8 mouse cellular contexts compared by ENCODE assay signal in genomic region chr4:43492821-43493185, GRCm38 (mm10). TPM values are rescaled to one million over a fixed set of nuclear protein-coding genes. Genes with fewer than 3 reads are reported as not detected.
DNase-seq lines count a peak whose midpoint lies in the region; ATAC-seq lines count a peak whose summit lies in the region.

Ccdc107 (plus strand) TSS chr4:43492900.

- H3K36me3 ChIP-seq in heart, embryonic 13.5 days, result peaks cover 24% of the 10 kb centered on the region
- peaks cover 31% of the 10 kb centered on the region for H3K36me3 ChIP-seq in liver, embryonic 12.5 days
- peaks cover 8% of the 10 kb centered on the region; the same call in 1 of the 2 replicates for H3K36me3 ChIP-seq in stomach, embryonic 15.5 days

- H3K9me3 ChIP-seq in heart, embryonic 13.5 days, result no peaks in the 10 kb centered on the region; the same call in 1 of the 2 replicates
- no peaks in the 10 kb centered on the region for H3K9me3 ChIP-seq in liver, embryonic 12.5 days (replicated peaks)
- H3K9me3 ChIP-seq in stomach, embryonic 15.5 days, result no peaks in the 10 kb centered on the region

- peak within 1 kb of the TSS; percentile 78 for H3K4me2 ChIP-seq in heart, embryonic 13.5 days
- H3K4me2 ChIP-seq in liver, embryonic 12.5 days, result peak within 1 kb of the TSS; percentile 88
- peak within 1 kb of the TSS; percentile 77 for H3K4me2 ChIP-seq in stomach, embryonic 15.5 days

- no peaks in the 10 kb centered on the region for H3K4me1 ChIP-seq in brown adipose tissue, adult 24 weeks (ENCODE audit: control insufficient read depth, insufficient read depth, insufficient read length, low read length)
- H3K4me1 ChIP-seq in heart, embryonic 13.5 days, result peaks cover 40% of the 10 kb centered on the region
- H3K4me1 ChIP-seq in liver, embryonic 12.5 days, result peaks cover 63% of the 10 kb centered on the region
- H3K4me1 ChIP-seq in stomach, embryonic 15.5 days, result peaks cover 17% of the 10 kb centered on the region

- DNase-seq in CD4-positive, CD25-positive, alpha-beta regulatory T cell, adult 2 months (ENCODE audit: low read depth, low spot score), result peak; percentile 98
- peak; percentile 84 for DNase-seq in fat pad, adult 2 months (ENCODE audit: extremely low read depth, low read depth, low spot score)
- peak; percentile 95 for DNase-seq in kidney, postnatal 10 days
- DNase-seq in natural killer cell, adult 2 months (ENCODE audit: low spot score in 2 of 2), result peak; percentile 94 to 96

- peak within 1 kb of the TSS; percentile 93 for H3K9ac ChIP-seq in heart, embryonic 13.5 days
- H3K9ac ChIP-seq in liver, embryonic 12.5 days, result peak within 1 kb of the TSS; percentile 90
- H3K9ac ChIP-seq in stomach, embryonic 15.5 days, result peak within 1 kb of the TSS; percentile 63

- H3K27me3 ChIP-seq in heart, embryonic 13.5 days (replicated peaks), result no peaks in the 10 kb centered on the region
- no peaks in the 10 kb centered on the region for H3K27me3 ChIP-seq in liver, embryonic 12.5 days (replicated peaks)
- no peaks in the 10 kb centered on the region for H3K27me3 ChIP-seq in stomach, embryonic 15.5 days (replicated peaks)

- H3K27ac ChIP-seq in brown adipose tissue, adult 24 weeks (replicated peaks; ENCODE audit: low read depth, low read length), result 0 out of 2 replicates have a peak within 1 kb of the TSS, but pooled peaks have one; percentile 22
- peak within 1 kb of the TSS; percentile 94 for H3K27ac ChIP-seq in heart, embryonic 13.5 days (replicated peaks)
- peak within 1 kb of the TSS; percentile 89 for H3K27ac ChIP-seq in liver, embryonic 12.5 days
- H3K27ac ChIP-seq in stomach, embryonic 15.5 days, result peak within 1 kb of the TSS; percentile 92

- peak; percentile 93 for ATAC-seq in heart, embryonic 13.5 days (ENCODE audit: extremely low read depth, insufficient number of reproducible peaks, low FRiP score, low TSS enrichment)
- peak; percentile 98 for ATAC-seq in liver, embryonic 12.5 days
- ATAC-seq in stomach, embryonic 15.5 days (ENCODE audit: insufficient read depth, low FRiP score, low read depth), result peak; percentile 98

- WGBS in heart, embryonic 13.5 days, result under 1% methylated on average over 25 of the region's 25 CpGs
- WGBS in liver, embryonic 12.5 days (ENCODE audit: insufficient replicate concordance), result under 1% methylated on average over 25 of the region's 25 CpGs
- under 1% methylated on average over 25 of the region's 25 CpGs for WGBS in stomach, embryonic 15.5 days

- H3K4me3 ChIP-seq in brown adipose tissue, adult 24 weeks (ENCODE audit: insufficient read depth, low read depth, low read length), result peak within 1 kb of the TSS; percentile 95
- H3K4me3 ChIP-seq in heart, embryonic 13.5 days, result peak within 1 kb of the TSS; percentile 86
- peak within 1 kb of the TSS; percentile 88 for H3K4me3 ChIP-seq in liver, embryonic 12.5 days
- H3K4me3 ChIP-seq in stomach, embryonic 15.5 days (replicated peaks), result peak within 1 kb of the TSS; percentile 81

RNA-seq across cellular contexts. Expression of gene Ccdc107, which starts in this region (rescaled TPM):
- 31.3 and 34.0 TPM in 2 replicates for polyA plus RNA-seq in brown adipose tissue, adult 24 weeks (2012; ENCODE audit: insufficient read depth, insufficient read length, missing spikeins)
- polyA plus RNA-seq in heart, embryonic 13.5 days (2015; fragmentation: Nextera tagmentation; extraction: Ambion mirVana), result 70.9 and 77.6 TPM in 2 replicates
- polyA plus RNA-seq in liver, embryonic 12.5 days (2016; fragmentation: Nextera tagmentation; extraction: Ambion mirVana), result 38.3 and 40.0 TPM in 2 replicates
- 104 and 105 TPM in 2 replicates for polyA plus RNA-seq in stomach, embryonic 15.5 days (2015; fragmentation: Nextera tagmentation; extraction: Ambion mirVana)

Comparison
In these comparisons a context has a peak if more than half of its experiments do, and no peak if none do; other contexts are left out.
1. Peak in every context shown above with its lines: DNase-seq, ATAC-seq, H3K4me3 ChIP-seq and H3K27ac ChIP-seq.
2. H3K27ac ChIP-seq: peak in every context shown above with its lines; median percentile 94 in heart, embryonic 13.5 days; 92 in stomach, embryonic 15.5 days; 89 in liver, embryonic 12.5 days; 22 in brown adipose tissue, adult 24 weeks.